Mouse (Mus musculus) embryonic fibroblast, embryonic 13.5 days (primary cell): ENCODE measurements around the gene Thsd4.

Source experiments
- CTCF ChIP-seq: IDR thresholded peaks from 2 replicates; pipeline ENCODE4 v1.5.1; 2011; ENCODE audit warnings: mild to moderate bottlenecking, control low read depth, low read length, moderate library complexity, borderline replicate concordance; ENCODE audit not compliant: insufficient read depth
- POLR2A ChIP-seq: IDR thresholded peaks from 2 replicates; pipeline ENCODE4 v1.6.1; 2011; ENCODE audit warnings: low read depth, mild to moderate bottlenecking, control low read depth, low read length, moderate library complexity

DNA sequence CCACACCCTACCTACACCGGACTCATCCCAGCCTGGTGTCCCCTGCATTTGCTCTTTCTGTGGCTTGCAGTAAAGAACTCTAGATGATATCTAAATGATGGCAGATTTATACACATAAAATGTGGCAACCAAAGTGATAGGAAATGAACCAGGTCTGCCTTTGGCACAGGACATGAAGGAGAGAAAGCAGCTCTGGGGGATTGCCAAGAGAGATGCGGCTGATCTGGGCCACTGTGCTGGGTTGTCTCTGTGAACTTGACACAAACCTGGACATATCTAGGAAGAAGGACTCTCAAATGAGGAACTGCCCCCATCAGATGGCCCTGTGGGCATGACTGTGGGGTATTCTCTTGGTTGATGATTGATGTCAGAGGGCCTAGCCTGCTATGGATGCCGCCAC, 85.6 kb downstream of the Thsd4 start:
- TF ChIP-seq CTCF (no peak), POLR2A (no peak)
